Mouse (Mus musculus): Measurements from ENCODE around the gene 1810009J06Rik.
"Not testable (repeated sequence)": the region's sequence is repeated elsewhere in the genome, so short reads cannot be mapped to it uniquely, and the experiment has no call there.

1810009J06Rik gene

GRCm38 (mm10) chr6:40964454-40964853 lies at the start of gene 1810009J06Rik:
TSS of gene 1810009J06Rik (plus strand) at chr6:40964754.
- in situ Hi-C loops (cut with MboI; ENCODE audit: low pct_unique_long_range_greater_than_20kb in 1 of 2, low sequenced_read_pairs in 2 of 2, unreplicated experiment in 1 of 2) = not testable (repeated sequence)

GRCm38 (mm10) chr6:40919954-40920353 lies 44.6 kb upstream of the 1810009J06Rik start:
- in situ Hi-C loops (cut with MboI; ENCODE audit: low pct_unique_long_range_greater_than_20kb in 1 of 2, low sequenced_read_pairs in 2 of 2, unreplicated experiment in 1 of 2) = no loop called here

GRCm38 (mm10) chr6:40940457-40940856 lies 24.1 kb upstream of the 1810009J06Rik start, which contains the start of gene 1700074P13Rik:
TSS of gene 1700074P13Rik (minus strand) at chr6:40940557.
- in situ Hi-C loops (cut with MboI; ENCODE audit: low pct_unique_long_range_greater_than_20kb in 1 of 2, low sequenced_read_pairs in 2 of 2, unreplicated experiment in 1 of 2) = no loop called here

- in situ Hi-C loops (cut with MboI; ENCODE audit: low pct_unique_long_range_greater_than_20kb in 1 of 2, low sequenced_read_pairs in 2 of 2, unreplicated experiment in 1 of 2) = no loop called here
These were observed 12.8 kb upstream of the 1810009J06Rik start, which contains the start of gene Gm4744 for GRCm38 (mm10) chr6:40951770-40952169. TSS of gene Gm4744 (minus strand) at chr6:40951870.

- in situ Hi-C loops (cut with MboI; ENCODE audit: low pct_unique_long_range_greater_than_20kb in 1 of 2, low sequenced_read_pairs in 2 of 2, unreplicated experiment in 1 of 2) = no loop called here
These were observed 10.8 kb upstream of the 1810009J06Rik start for GRCm38 (mm10) chr6:40953716-40954115.

- in situ Hi-C loops (cut with MboI; ENCODE audit: low pct_unique_long_range_greater_than_20kb in 1 of 2, low sequenced_read_pairs in 2 of 2, unreplicated experiment in 1 of 2) = not testable (repeated sequence)
These were observed 34.8 kb downstream of the 1810009J06Rik start, which contains the start of gene Gm2663 for GRCm38 (mm10) chr6:40999379-40999778. TSS of gene Gm2663 (minus strand) at chr6:40999479.

GRCm38 (mm10) chr6:41015065-41015464 lies 50.5 kb downstream of the 1810009J06Rik start:
- in situ Hi-C loops (cut with MboI; ENCODE audit: low pct_unique_long_range_greater_than_20kb in 1 of 2, low sequenced_read_pairs in 2 of 2, unreplicated experiment in 1 of 2) = no loop called here

Measured in mouse embryonic stem cell (cell line).